Mouse (Mus musculus) CD4-positive naive resting alpha-beta T cell, adult 76 days (primary cell): Measurements from ENCODE around the gene Susd3. TPM values are rescaled to one million over a fixed set of nuclear protein-coding genes. Genes with fewer than 3 reads are reported as not detected.

Experiments
- total RNA-seq: library from RNA; stranded (reverse); gene quantifications from one replicate; pipeline ENCODE4 v1.2.4, GENCODE M21; 2023

Gene Susd3
- total RNA-seq, result 16.4 TPM

GRCm38 (mm10) chr13:49248467-49248862 lies at the start of gene Susd3:
Susd3 (minus strand) TSS chr13:49248706.

GRCm38 (mm10) chr13:49215504-49216219 lies 32.8 kb downstream of the Susd3 start, which contains the start of gene Card19:
Card19 (minus strand) TSS chr13:49216037.

GRCm38 (mm10) chr13:49187288-49188218 lies 61.0 kb downstream of the Susd3 start, which contains the start of gene Ninj1:
Ninj1 (plus strand) TSS chr13:49187485.

Other genes starting within 250 kb of the Susd3 start
- gene Wnk2, start 100.7 kb downstream of the Susd3 start, total RNA-seq, result not detected
- gene Ninj1, start 61.2 kb downstream of the Susd3 start, total RNA-seq, result 50.2 TPM
- 41.9 TPM for gene Card19, start 32.7 kb downstream of the Susd3 start, total RNA-seq
- 95.2 TPM for gene Fgd3, start 71.6 kb upstream of the Susd3 start, total RNA-seq
- gene Bicd2, start 92.9 kb upstream of the Susd3 start, total RNA-seq, result 28.1 TPM
- gene Ippk, start 172.5 kb upstream of the Susd3 start, total RNA-seq, result 11.3 TPM
- gene Tes3-ps, start 244.6 kb upstream of the Susd3 start, total RNA-seq, result 0.91 TPM